Mouse (Mus musculus): ENCODE measurements around the gene Kif5c. TPM values are rescaled to one million over a fixed set of nuclear protein-coding genes. Genes with fewer than 3 reads are reported as not detected.

The Kif5c gene
- polyA plus RNA-seq, 1 experiment from 2014 or later: 36.3 TPM

GRCm38 (mm10) chr2:49739046-49739445 is 119.9 kb downstream of the Kif5c start:
- Histone ChIP-seq H3K9me3 (replicated peaks; ENCODE audit: control insufficient read depth, low read length) (no peaks in the 10 kb centered on the region), H3K27ac (replicated peaks; ENCODE audit: low read depth, low read length) (no peak overlapping the region), H3K27me3 (ENCODE audit: control insufficient read depth, insufficient read depth, low read length) (no peaks in the 10 kb centered on the region), H3K4me3 (ENCODE audit: low read depth, low read length) (no peak overlapping the region), H3K36me3 (replicated peaks; ENCODE audit: control insufficient read depth, insufficient read depth, low read depth, low read length) (no peaks in the 10 kb centered on the region; the same call in 1 of the 2 replicates), H3K9ac (replicated peaks; ENCODE audit: low read length) (no peak overlapping the region; the same call in 1 of the 2 replicates), H3K4me2 (ENCODE audit: low read depth, low read length) (no peak overlapping the region), H3K4me1 (ENCODE audit: control insufficient read depth, insufficient read depth, low read length) (no peaks in the 10 kb centered on the region; the same call in 1 of the 2 replicates)
- ATAC-seq (replicated peaks; ENCODE audit: insufficient number of reproducible peaks, low FRiP score, low TSS enrichment, low read depth) (no peak), DNase-seq (ENCODE audit: low spot score) (no peak)
- WGBS: 89% methylated on average over 5 of the region's 5 CpGs

GRCm38 (mm10) chr2:49741026-49741425 is 121.9 kb downstream of the Kif5c start:
- H3K36me3 ChIP-seq (replicated peaks; ENCODE audit: control insufficient read depth, insufficient read depth, low read depth, low read length): no peaks in the 10 kb centered on the region
- no peak overlapping the region for H3K9ac ChIP-seq (replicated peaks; ENCODE audit: low read length)

GRCm38 (mm10) chr2:49741895-49742734 is 123.0 kb downstream of the Kif5c start:
- H3K4me3 ChIP-seq (ENCODE audit: low read depth, low read length): no peak overlapping the region
- no peak for DNase-seq (ENCODE audit: low spot score)
- H3K9ac ChIP-seq (replicated peaks; ENCODE audit: low read length): no peak overlapping the region
- no peaks in the 10 kb centered on the region; the same call in 1 of the 2 replicates for H3K4me1 ChIP-seq (ENCODE audit: control insufficient read depth, insufficient read depth, low read length)
- no peak overlapping the region for H3K27ac ChIP-seq (replicated peaks; ENCODE audit: low read depth, low read length)
- H3K4me2 ChIP-seq (ENCODE audit: low read depth, low read length): no peak overlapping the region
- no peak for ATAC-seq (replicated peaks; ENCODE audit: insufficient number of reproducible peaks, low FRiP score, low TSS enrichment, low read depth)
- no peaks in the 10 kb centered on the region for H3K27me3 ChIP-seq (ENCODE audit: control insufficient read depth, insufficient read depth, low read length)
- H3K9me3 ChIP-seq (replicated peaks; ENCODE audit: control insufficient read depth, low read length): no peaks in the 10 kb centered on the region
- 78% methylated on average over 16 of the region's 16 CpGs for WGBS
- no peaks in the 10 kb centered on the region for H3K36me3 ChIP-seq (replicated peaks; ENCODE audit: control insufficient read depth, insufficient read depth, low read depth, low read length)

More at GRCm38 (mm10) chr2:49741026-49741425, 121.9 kb downstream of the Kif5c start:
- Histone ChIP-seq H3K27ac (replicated peaks; ENCODE audit: low read depth, low read length) (no peak overlapping the region), H3K27me3 (ENCODE audit: control insufficient read depth, insufficient read depth, low read length) (no peaks in the 10 kb centered on the region), H3K4me3 (ENCODE audit: low read depth, low read length) (no peak overlapping the region), H3K4me1 (ENCODE audit: control insufficient read depth, insufficient read depth, low read length) (no peaks in the 10 kb centered on the region; the same call in 1 of the 2 replicates), H3K4me2 (ENCODE audit: low read depth, low read length) (no peak overlapping the region), H3K9me3 (replicated peaks; ENCODE audit: control insufficient read depth, low read length) (no peaks in the 10 kb centered on the region)
- WGBS: 66% methylated on average over 6 of the region's 6 CpGs
- ATAC-seq (replicated peaks; ENCODE audit: insufficient number of reproducible peaks, low FRiP score, low TSS enrichment, low read depth) (no peak), DNase-seq (ENCODE audit: low spot score) (no peak)

GRCm38 (mm10) chr2:49742919-49743318 is 123.8 kb downstream of the Kif5c start:
- Histone ChIP-seq H3K36me3 (replicated peaks; ENCODE audit: control insufficient read depth, insufficient read depth, low read depth, low read length) (no peaks in the 10 kb centered on the region), H3K4me1 (ENCODE audit: control insufficient read depth, insufficient read depth, low read length) (no peaks in the 10 kb centered on the region; the same call in 1 of the 2 replicates), H3K4me3 (ENCODE audit: low read depth, low read length) (no peak overlapping the region), H3K27ac (replicated peaks; ENCODE audit: low read depth, low read length) (no peak overlapping the region), H3K27me3 (ENCODE audit: control insufficient read depth, insufficient read depth, low read length) (no peaks in the 10 kb centered on the region), H3K4me2 (ENCODE audit: low read depth, low read length) (no peak overlapping the region), H3K9ac (replicated peaks; ENCODE audit: low read length) (no peak overlapping the region), H3K9me3 (replicated peaks; ENCODE audit: control insufficient read depth, low read length) (no peaks in the 10 kb centered on the region)
- no peak for ATAC-seq (replicated peaks; ENCODE audit: insufficient number of reproducible peaks, low FRiP score, low TSS enrichment, low read depth)
- DNase-seq (ENCODE audit: low spot score): no peak
- 86% methylated on average over 4 of the region's 4 CpGs for WGBS

- Histone ChIP-seq H3K4me1 (ENCODE audit: control insufficient read depth, insufficient read depth, low read length) (no peaks in the 10 kb centered on the region; the same call in 1 of the 2 replicates), H3K36me3 (replicated peaks; ENCODE audit: control insufficient read depth, insufficient read depth, low read depth, low read length) (no peaks in the 10 kb centered on the region), H3K27ac (replicated peaks; ENCODE audit: low read depth, low read length) (no peak overlapping the region; the same call in 1 of the 2 replicates), H3K4me3 (ENCODE audit: low read depth, low read length) (no peak overlapping the region), H3K27me3 (ENCODE audit: control insufficient read depth, insufficient read depth, low read length) (no peaks in the 10 kb centered on the region), H3K9ac (replicated peaks; ENCODE audit: low read length) (no peak overlapping the region), H3K9me3 (replicated peaks; ENCODE audit: control insufficient read depth, low read length) (no peaks in the 10 kb centered on the region), H3K4me2 (ENCODE audit: low read depth, low read length) (no peak overlapping the region)
- WGBS: 70% methylated on average over 6 of the region's 6 CpGs
- no peak for ATAC-seq (replicated peaks; ENCODE audit: insufficient number of reproducible peaks, low FRiP score, low TSS enrichment, low read depth)
- DNase-seq (ENCODE audit: low spot score): no peak
Measured at GRCm38 (mm10) chr2:49743775-49744174, 124.7 kb downstream of the Kif5c start.

GRCm38 (mm10) chr2:49744251-49745093 is 125.4 kb downstream of the Kif5c start:
- WGBS: 61% methylated on average over 11 of the region's 11 CpGs
- H3K36me3 ChIP-seq (replicated peaks; ENCODE audit: control insufficient read depth, insufficient read depth, low read depth, low read length): no peaks in the 10 kb centered on the region
- H3K27me3 ChIP-seq (ENCODE audit: control insufficient read depth, insufficient read depth, low read length): no peaks in the 10 kb centered on the region
- H3K4me3 ChIP-seq (ENCODE audit: low read depth, low read length): no peak overlapping the region
- H3K4me2 ChIP-seq (ENCODE audit: low read depth, low read length): no peak overlapping the region
- no peaks in the 10 kb centered on the region for H3K9me3 ChIP-seq (replicated peaks; ENCODE audit: control insufficient read depth, low read length)
- ATAC-seq (replicated peaks; ENCODE audit: insufficient number of reproducible peaks, low FRiP score, low TSS enrichment, low read depth) (no peak), DNase-seq (ENCODE audit: low spot score) (peak; percentile 54)
- no peaks in the 10 kb centered on the region; the same call in 1 of the 2 replicates for H3K4me1 ChIP-seq (ENCODE audit: control insufficient read depth, insufficient read depth, low read length)
- H3K9ac ChIP-seq (replicated peaks; ENCODE audit: low read length): no peak overlapping the region
- no peak overlapping the region; the same call in 1 of the 2 replicates for H3K27ac ChIP-seq (replicated peaks; ENCODE audit: low read depth, low read length)

- ATAC-seq (replicated peaks; ENCODE audit: insufficient number of reproducible peaks, low FRiP score, low TSS enrichment, low read depth): no peak
- H3K27ac ChIP-seq (replicated peaks; ENCODE audit: low read depth, low read length): no peak overlapping the region
Measured at GRCm38 (mm10) chr2:49745094-49745781, 126.1 kb downstream of the Kif5c start.

More at GRCm38 (mm10) chr2:49745094-49745781, 126.1 kb downstream of the Kif5c start:
- Histone ChIP-seq H3K27me3 (ENCODE audit: control insufficient read depth, insufficient read depth, low read length) (no peaks in the 10 kb centered on the region), H3K9ac (replicated peaks; ENCODE audit: low read length) (no peak overlapping the region), H3K4me1 (ENCODE audit: control insufficient read depth, insufficient read depth, low read length) (no peaks in the 10 kb centered on the region; the same call in 1 of the 2 replicates), H3K9me3 (replicated peaks; ENCODE audit: control insufficient read depth, low read length) (no peaks in the 10 kb centered on the region), H3K36me3 (replicated peaks; ENCODE audit: control insufficient read depth, insufficient read depth, low read depth, low read length) (no peaks in the 10 kb centered on the region), H3K4me2 (ENCODE audit: low read depth, low read length) (no peak overlapping the region), H3K4me3 (ENCODE audit: low read depth, low read length) (no peak overlapping the region)
- DNase-seq (ENCODE audit: low spot score): no peak
- WGBS: 78% methylated on average over 14 of the region's 14 CpGs

Measured in embryonic facial prominence, embryonic 11.5 days (tissue).